Mouse (Mus musculus): ENCODE data around the gene Hoxb4.

GRCm38 (mm10) chr11:96348988-96349387 lies 30.9 kb downstream of the Hoxb4 start:
- TF ChIP-seq CHD2 (IDR thresholded peaks at IDR 0.05; ENCODE audit: low read length) (no peak), CTCF (conservative IDR thresholded peaks at IDR 0.05 in 1 of 2, IDR thresholded peaks at IDR 0.05 in 1 of 2; ENCODE audit: low read depth in 2 of 2, low read length in 2 of 2) (no peak), POLR2A (IDR thresholded peaks at IDR 0.05; ENCODE audit: low read depth, low read length) (no peak), TBP (conservative IDR thresholded peaks at IDR 0.05; ENCODE audit: low read depth, low read length) (no peak), ELF1 (IDR thresholded peaks at IDR 0.05; ENCODE audit: low read depth, low read length) (no peak), MAZ (IDR thresholded peaks at IDR 0.05; ENCODE audit: low read depth, low read length) (no peak), MEF2A (IDR thresholded peaks at IDR 0.05; ENCODE audit: borderline replicate concordance, low read depth, low read length) (no peak), E2F4 (IDR thresholded peaks at IDR 0.05; ENCODE audit: insufficient replicate concordance, low read depth, low read length) (no peak), CHD1 (IDR thresholded peaks at IDR 0.05; ENCODE audit: low read depth, low read length) (no peak), TCF12 (IDR thresholded peaks at IDR 0.05; ENCODE audit: low read depth, low read length) (no peak), RCOR1 (conservative IDR thresholded peaks at IDR 0.05; ENCODE audit: low read depth, low read length) (no peak)
